Mouse (Mus musculus): Measurements from ENCODE around the gene Gcnt4.

Gcnt4 gene

GRCm38 (mm10) chr13:96995243-96995642, 70.8 kb downstream of the Gcnt4 start:
- no peak for DNase-seq

GRCm38 (mm10) chr13:96997080-96997479, 72.6 kb downstream of the Gcnt4 start:
- no peak for DNase-seq

Measured in lung, postnatal 4 days (tissue).